Mouse (Mus musculus) MEL (cell line): ENCODE data around the gene Sbk2. TPM values are rescaled to one million over a fixed set of nuclear protein-coding genes. Genes with fewer than 3 reads are reported as not detected.

Source experiments
- DNase-seq: peaks from one replicate; pipeline ENCODE4 v3.0.0; 2011; ENCODE audit warnings: low read depth, low spot score
- H3K27ac ChIP-seq: 2 replicates; pipeline ENCODE4 v1.5.1; 2012; ENCODE audit warnings: low read depth, mild to moderate bottlenecking, control low read depth, low read length, moderate library complexity; ENCODE audit not compliant: control insufficient read depth
- H3K27me3 ChIP-seq, 2 experiments: fragments of 150-350 bp in 1 of 2; sonication (generic) in 1 of 2; 2 replicates each; pipeline ENCODE4 v1.6.1; 2012; ENCODE audit warnings: low read length in 2 of 2, mild to moderate bottlenecking in 2 of 2, improper control_type of control experiment in 1 of 2, moderate library complexity in 1 of 2; ENCODE audit not compliant: insufficient read depth in 2 of 2, control insufficient read depth in 1 of 2
- H3K36me3 ChIP-seq, 2 experiments: 2 replicates each; pipeline ENCODE4 v1.6.1; 2012 to 2014; ENCODE audit warnings: low read length in 2 of 2, improper control_type of control experiment in 1 of 2, inconsistent platforms in 1 of 2, mild to moderate bottlenecking in 1 of 2; ENCODE audit not compliant: insufficient read depth in 2 of 2, control insufficient read depth in 1 of 2
- H3K4me1 ChIP-seq, 2 experiments: fragments of 150-350 bp in 1 of 2; sonication (generic) in 1 of 2; 2 replicates each; pipeline ENCODE4 v1.6.1; 2012; ENCODE audit warnings: low read length in 2 of 2, improper control_type of control experiment in 1 of 2, mild to moderate bottlenecking in 1 of 2; ENCODE audit not compliant: insufficient read depth in 2 of 2, control insufficient read depth in 1 of 2
- H3K4me3 ChIP-seq, 2 experiments: fragments of 150-350 bp in 1 of 2; sonication (generic) in 1 of 2; 2 replicates each; pipeline ENCODE4 v1.5.1; 2012; ENCODE audit warnings: low read depth in 2 of 2, low read length in 2 of 2, mild to moderate bottlenecking in 2 of 2, moderate library complexity in 2 of 2, control low read depth in 1 of 2, improper control_type of control experiment in 1 of 2; ENCODE audit not compliant: control insufficient read depth in 1 of 2, insufficient read depth in 1 of 2
- H3K79me2 ChIP-seq: 2 replicates; pipeline ENCODE4 v1.6.1; 2012; ENCODE audit warnings: mild to moderate bottlenecking, low read length, moderate library complexity; ENCODE audit not compliant: control insufficient read depth, poor library complexity, insufficient read depth
- H3K9ac ChIP-seq: 2 replicates; pipeline ENCODE4 v1.6.1; 2012; ENCODE audit warnings: low read depth, mild to moderate bottlenecking, control low read depth, low read length, moderate library complexity; ENCODE audit not compliant: control insufficient read depth, poor library complexity, severe bottlenecking
- H3K9me3 ChIP-seq: fragments of 150-350 bp; sonication (generic); replicated peaks from 2 replicates; pipeline ENCODE4 v1.6.1; 2012; ENCODE audit warnings: mild to moderate bottlenecking, low read length, improper control_type of control experiment, moderate library complexity; ENCODE audit not compliant: insufficient read depth
- CHD1 ChIP-seq: IDR thresholded peaks from 2 replicates; pipeline ENCODE4 v1.6.1; 2012; ENCODE audit warnings: low read depth, mild to moderate bottlenecking, inconsistent platforms, low read length, improper control_type of control experiment
- CTCF ChIP-seq, 3 experiments: IDR thresholded peaks in 2 of 3; conservative IDR thresholded peaks in 1 of 3; 2 replicates each; pipeline ENCODE4 v1.5.1; 2011 to 2012; ENCODE audit warnings: low read length in 3 of 3, low read depth in 2 of 3, mild to moderate bottlenecking in 2 of 3, improper control_type of control experiment in 1 of 3, inconsistent platforms in 1 of 3, mixed read lengths in 1 of 3, moderate library complexity in 1 of 3; ENCODE audit not compliant: control insufficient read depth in 1 of 3, insufficient read depth in 1 of 3, poor library complexity in 1 of 3, severe bottlenecking in 1 of 3
- EP300 ChIP-seq, 2 experiments: IDR thresholded peaks; 2 replicates each; pipeline ENCODE4 v1.6.1; 2011; ENCODE audit warnings: improper control_type of control experiment in 2 of 2, low read length in 2 of 2, low read depth in 1 of 2, mild to moderate bottlenecking in 1 of 2
- ETS1 ChIP-seq: IDR thresholded peaks from 2 replicates; pipeline ENCODE4 v1.6.1; 2012; ENCODE audit warnings: low read depth, mild to moderate bottlenecking, inconsistent platforms, low read length, improper control_type of control experiment, moderate library complexity
- GABPA ChIP-seq: IDR thresholded peaks from 2 replicates; pipeline ENCODE4 v1.6.1; 2012; ENCODE audit warnings: low read depth, mild to moderate bottlenecking, inconsistent platforms, low read length, improper control_type of control experiment, moderate library complexity
- HCFC1 ChIP-seq: IDR thresholded peaks from 2 replicates; pipeline ENCODE4 v1.6.1; 2012; ENCODE audit warnings: low read depth, mild to moderate bottlenecking, inconsistent platforms, low read length, improper control_type of control experiment, moderate library complexity
- JUND ChIP-seq: IDR thresholded peaks from 2 replicates; pipeline ENCODE4 v1.6.1; 2011; ENCODE audit warnings: low read depth, mild to moderate bottlenecking, improper control_type of control experiment, low read length
- KAT2A ChIP-seq: conservative IDR thresholded peaks from 2 replicates; pipeline ENCODE4 v1.6.1; 2012; ENCODE audit warnings: low read depth, low read length, improper control_type of control experiment, inconsistent platforms
- NELFE ChIP-seq: IDR thresholded peaks from 2 replicates; pipeline ENCODE4 v1.6.1; 2011; ENCODE audit warnings: low read depth, low read length, improper control_type of control experiment
- POLR2A ChIP-seq, 2 experiments: IDR thresholded peaks; 2 replicates each; pipeline ENCODE4 v1.6.1; 2011 to 2012; ENCODE audit warnings: low read length in 2 of 2, mild to moderate bottlenecking in 2 of 2, control low read depth in 1 of 2, improper control_type of control experiment in 1 of 2, low read depth in 1 of 2, moderate library complexity in 1 of 2; ENCODE audit not compliant: control insufficient read depth in 1 of 2, insufficient read depth in 1 of 2, poor library complexity in 1 of 2
- SIN3A ChIP-seq: IDR thresholded peaks from 2 replicates; pipeline ENCODE4 v1.6.1; 2012; ENCODE audit warnings: low read length, improper control_type of control experiment, inconsistent platforms
- SMC3 ChIP-seq: IDR thresholded peaks from 2 replicates; pipeline ENCODE4 v1.6.1; 2011; ENCODE audit warnings: low read depth, low read length, improper control_type of control experiment
- TAL1 ChIP-seq: IDR thresholded peaks from 2 replicates; pipeline ENCODE4 v1.6.1; 2012; ENCODE audit warnings: mild to moderate bottlenecking, inconsistent platforms, low read length, moderate library complexity, mixed read lengths
- TBP ChIP-seq: IDR thresholded peaks from 2 replicates; pipeline ENCODE4 v1.8.0; 2011; ENCODE audit warnings: low read depth, low read length, improper control_type of control experiment
- TCF12 ChIP-seq: IDR thresholded peaks from 2 replicates; pipeline ENCODE4 v1.6.1; 2014; ENCODE audit warnings: low read depth, mild to moderate bottlenecking, inconsistent platforms, low read length, improper control_type of control experiment, moderate library complexity
- USF1 ChIP-seq: IDR thresholded peaks from 2 replicates; pipeline ENCODE4 v1.6.1; 2014; ENCODE audit warnings: low read depth, mild to moderate bottlenecking, inconsistent platforms, low read length, improper control_type of control experiment, moderate library complexity
- ZKSCAN1 ChIP-seq: IDR thresholded peaks from 2 replicates; pipeline ENCODE4 v1.6.1; 2012; ENCODE audit warnings: low read depth, mild to moderate bottlenecking, inconsistent platforms, low read length, improper control_type of control experiment, moderate library complexity
- polyA plus RNA-seq, 2 experiments: library from polyadenylated mRNA; stranded (reverse) in 1 of 2; unstranded in 1 of 2; fragments of >175 nt in 1 of 2; fragments of >200 nt in 1 of 2; gene quantifications; 2 replicates each; pipeline versions ENCODE4 v1.2.1 to v1.2.4; 2012; ENCODE audit warnings: low replicate concordance in 2 of 2, low read depth in 1 of 2; ENCODE audit not compliant: insufficient read length in 2 of 2, insufficient read depth in 1 of 2, missing spikeins in 1 of 2
- total RNA-seq: library from RNA; depleted of rRNA; stranded (reverse); fragments of 300-350 nt; gene quantifications from 2 replicates; pipeline ENCODE4 v1.2.3, GENCODE M21; 2012

The Sbk2 gene
- total and polyA plus RNA-seq, 3 experiments, result not detected

- Histone ChIP-seq H3K4me1 (no peaks in the 10 kb centered on the region; a peak in 1 of 4 replicates), H3K27ac (no peak overlapping the region), H3K36me3 (no peaks in the 10 kb centered on the region), H3K79me2 (no peaks in the 10 kb centered on the region), H3K27me3 (no peaks in the 10 kb centered on the region), H3K4me3 (no peak overlapping the region), H3K9ac (no peak overlapping the region), H3K9me3 (no peaks in the 10 kb centered on the region)
- no peak for DNase-seq
- TF ChIP-seq GABPA, result no peak
- TF ChIP-seq TBP, result no peak
- no peak for TF ChIP-seq CHD1
- TF ChIP-seq EP300 (IDR thresholded peaks at IDR 0.05; ENCODE audit: low read depth in 1 of 2, low read length in 2 of 2), result no peak
- no peak for TF ChIP-seq POLR2A (IDR thresholded peaks at IDR 0.05; ENCODE audit: control insufficient read depth in 1 of 2, insufficient read depth in 1 of 2, low read depth in 1 of 2, low read length in 2 of 2, poor library complexity in 1 of 2)
- TF ChIP-seq USF1, result no peak
Measured at GRCm38 (mm10) chr7:4996934-4997333, 32.7 kb upstream of the Sbk2 start.

- Histone ChIP-seq H3K4me3 (peak within 1 kb of the TSS; percentile 54 to 55), H3K9me3 (no peaks in the 10 kb centered on the region), H3K27me3 (no peaks in the 10 kb centered on the region), H3K27ac (no peak within 1 kb of the TSS), H3K36me3 (no peaks in the 10 kb centered on the region), H3K79me2 (no peaks in the 10 kb centered on the region), H3K9ac (peak within 1 kb of the TSS; percentile 59), H3K4me1 (no peaks in the 10 kb centered on the region; a peak in 1 of 4 replicates)
- peak; percentile 72 for DNase-seq
- peak; percentile 79; the same call in 1 of the 2 replicates for TF ChIP-seq ZKSCAN1
- no peak for TF ChIP-seq CTCF (IDR thresholded peaks at IDR 0.05 in 2 of 3, conservative IDR thresholded peaks at IDR 0.05 in 1 of 3; ENCODE audit: control insufficient read depth in 1 of 3, insufficient read depth in 1 of 3, low read depth in 2 of 3, low read length in 3 of 3, poor library complexity in 1 of 3, severe bottlenecking in 1 of 3)
- peak; percentile 54; the same call in 1 of the 2 replicates for TF ChIP-seq HCFC1
- no peak for TF ChIP-seq POLR2A (IDR thresholded peaks at IDR 0.05; ENCODE audit: control insufficient read depth in 1 of 2, insufficient read depth in 1 of 2, low read depth in 1 of 2, low read length in 2 of 2, poor library complexity in 1 of 2)
- peak; percentile 52 for TF ChIP-seq SIN3A
- TF ChIP-seq EP300 (IDR thresholded peaks at IDR 0.05; ENCODE audit: low read depth in 1 of 2, low read length in 2 of 2), result no peak
Measured at GRCm38 (mm10) chr7:4996003-4996895, 32.0 kb upstream of the Sbk2 start, which contains the start of gene Zfp579. Gene Zfp579 (minus strand): TSS chr7:4996158.

- no peaks in the 10 kb centered on the region for H3K79me2 ChIP-seq
- no peaks in the 10 kb centered on the region for H3K9me3 ChIP-seq
- DNase-seq, result no peak
- H3K4me1 ChIP-seq, result no peaks in the 10 kb centered on the region; a peak in 1 of 4 replicates
- TF ChIP-seq TAL1, result no peak
- no peak for TF ChIP-seq NELFE
- TF ChIP-seq EP300 (IDR thresholded peaks at IDR 0.05; ENCODE audit: low read depth in 1 of 2, low read length in 2 of 2), result no peak
- TF ChIP-seq KAT2A, result no peak
- TF ChIP-seq JUND, result no peak
- TF ChIP-seq GABPA, result no peak
- TF ChIP-seq CHD1, result no peak
- no peak for TF ChIP-seq ETS1
- TF ChIP-seq TCF12, result no peak
- TF ChIP-seq SMC3, result no peak
- TF ChIP-seq, all 39 proteins: peak for 0
- H3K27me3 ChIP-seq, result no peaks in the 10 kb centered on the region
- H3K27ac ChIP-seq, result no peak overlapping the region
- no peaks in the 10 kb centered on the region for H3K36me3 ChIP-seq
- peak overlapping the region; percentile 59 for H3K9ac ChIP-seq
- H3K4me3 ChIP-seq, result peak overlapping the region; percentile 54 to 55; a peak in 3 of 4 replicates
Measured at GRCm38 (mm10) chr7:4995268-4996002, 31.2 kb upstream of the Sbk2 start.
